Mouse (Mus musculus): ENCODE measurements around the gene Srgap1.

DNA sequence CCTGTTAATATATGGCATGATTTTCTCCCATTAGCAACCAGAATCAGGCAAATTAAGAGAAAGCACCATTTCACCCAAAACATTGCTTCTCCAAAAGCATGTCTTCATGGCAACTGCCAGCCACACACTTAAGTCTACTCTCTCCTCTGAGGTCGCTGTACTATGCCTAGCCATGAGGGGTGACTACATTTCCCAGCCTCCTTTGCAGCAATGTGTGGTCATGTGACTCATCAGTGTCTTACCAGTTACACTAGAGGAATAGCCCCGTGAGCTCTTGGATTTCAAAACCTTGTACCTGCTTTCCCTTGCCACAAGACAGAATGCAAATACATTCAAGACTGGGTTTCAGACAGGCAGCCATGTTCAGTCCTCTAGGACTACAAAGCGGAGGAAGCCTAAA is 8.6 kb downstream of the Srgap1 start:
- TF ChIP-seq CTCF (IDR thresholded peaks at IDR 0.05; ENCODE audit: low read depth, low read length) (no peak), GATA1 (IDR thresholded peaks at IDR 0.05; ENCODE audit: borderline replicate concordance, low read length) (no peak), GATA2 (IDR thresholded peaks at IDR 0.05; ENCODE audit: borderline replicate concordance, low read depth, low read length) (no peak), TAL1 (conservative IDR thresholded peaks at IDR 0.05; ENCODE audit: low read depth, low read length) (no peak), POLR2AphosphoS5 (IDR thresholded peaks at IDR 0.05; ENCODE audit: insufficient replicate concordance, low read depth, low read length) (no peak)

Data from G1E (cell line).